Mouse (Mus musculus): Measurements from ENCODE around the gene Lins1. TPM values are rescaled to one million over a fixed set of nuclear protein-coding genes. Genes with fewer than 3 reads are reported as not detected.
A peak's percentile ranks its signal among the peaks of the same experiment; 100 is the strongest.

The Lins1 gene
- polyA plus RNA-seq, 1 experiment from 2014 or later: 8.8 TPM

- H3K4me3 ChIP-seq: no peak overlapping the region
- peaks cover 81% of the 10 kb centered on the region for H3K36me3 ChIP-seq
- no peaks in the 10 kb centered on the region for H3K4me1 ChIP-seq (replicated peaks)
- H3K9ac ChIP-seq: no peak overlapping the region
- no peak overlapping the region for H3K27ac ChIP-seq
- no peak for ATAC-seq (replicated peaks; ENCODE audit: insufficient number of reproducible peaks, insufficient read depth, low FRiP score, low read depth)
- 81% methylated on average over 2 of the region's 2 CpGs for WGBS
- no peaks in the 10 kb centered on the region for H3K9me3 ChIP-seq (replicated peaks)
- H3K4me2 ChIP-seq: no peak overlapping the region
- no peaks in the 10 kb centered on the region for H3K27me3 ChIP-seq
Measured at GRCm38 (mm10) chr7:66675800-66676199, 13.9 kb upstream of the Lins1 start.

DNA sequence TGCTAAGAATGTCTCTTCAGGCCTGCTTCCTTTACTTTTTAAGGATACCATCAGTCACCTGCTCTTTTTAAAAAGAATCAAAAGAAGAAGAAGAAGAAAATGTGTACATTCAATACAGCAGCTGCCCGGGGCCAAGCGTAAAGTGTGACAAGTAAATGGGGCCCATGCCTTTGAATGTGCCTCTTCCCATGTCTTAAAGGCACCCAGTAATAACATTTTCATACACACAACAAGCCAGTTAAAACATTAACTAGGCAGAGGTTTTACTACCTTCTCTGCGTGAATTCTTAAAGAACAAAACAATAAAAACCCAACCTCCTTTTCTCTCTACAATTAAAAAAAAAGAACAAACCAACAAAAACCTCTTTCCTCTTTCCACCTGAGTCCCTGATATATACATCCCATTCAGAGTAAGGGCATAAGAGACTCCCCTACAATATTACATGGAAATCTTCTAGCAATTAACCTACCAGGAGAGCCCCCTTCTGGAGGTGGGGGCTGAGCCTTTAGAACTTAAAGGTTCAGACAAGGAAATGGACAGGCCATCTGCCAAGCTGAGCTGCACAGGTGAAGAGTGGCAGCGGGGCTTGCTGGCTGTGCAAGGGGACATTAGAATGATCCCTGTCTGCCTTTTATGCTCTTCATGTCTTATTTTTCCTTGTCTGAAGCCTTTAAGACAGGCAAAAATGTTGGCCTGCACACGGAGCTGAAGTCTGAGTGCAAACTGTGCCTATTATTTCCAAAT, 7.4 kb upstream of the Lins1 start:
- 93% methylated on average over 5 of the region's 5 CpGs for WGBS
- peaks cover 39% of the 10 kb centered on the region for H3K36me3 ChIP-seq
- ATAC-seq (replicated peaks; ENCODE audit: insufficient number of reproducible peaks, insufficient read depth, low FRiP score, low read depth): no peak

GRCm38 (mm10) chr7:66688721-66689120, 968 bp upstream of the Lins1 start:
- Histone ChIP-seq H3K9ac (peak overlapping the region; percentile 76), H3K4me1 (replicated peaks) (peaks cover 13% of the 10 kb centered on the region), H3K27ac (peak overlapping the region; percentile 57), H3K9me3 (replicated peaks) (no peaks in the 10 kb centered on the region), H3K4me2 (peak overlapping the region; percentile 94), H3K4me3 (peak overlapping the region; percentile 90), H3K36me3 (peaks cover 3% of the 10 kb centered on the region; the same call in 1 of the 2 replicates), H3K27me3 (no peaks in the 10 kb centered on the region)
- WGBS: 1% methylated on average over 5 of the region's 5 CpGs
- no peak for ATAC-seq (replicated peaks; ENCODE audit: insufficient number of reproducible peaks, insufficient read depth, low FRiP score, low read depth)

More for the DNA sequence above, 7.4 kb upstream of the Lins1 start:
- no peaks in the 10 kb centered on the region for H3K9me3 ChIP-seq (replicated peaks)
- no peaks in the 10 kb centered on the region for H3K27me3 ChIP-seq
- no peak overlapping the region for H3K4me3 ChIP-seq
- H3K4me1 ChIP-seq (replicated peaks): no peaks in the 10 kb centered on the region
- H3K4me2 ChIP-seq: no peak overlapping the region
- no peak overlapping the region for H3K27ac ChIP-seq
- H3K9ac ChIP-seq: no peak overlapping the region

- Histone ChIP-seq H3K4me3 (peak within 1 kb of the TSS; percentile 90), H3K36me3 (no peaks in the 10 kb centered on the region), H3K9ac (peak within 1 kb of the TSS; percentile 86), H3K27ac (peak within 1 kb of the TSS; percentile 91), H3K4me2 (peak within 1 kb of the TSS; percentile 94), H3K9me3 (replicated peaks) (no peaks in the 10 kb centered on the region), H3K27me3 (no peaks in the 10 kb centered on the region), H3K4me1 (replicated peaks) (peaks cover 13% of the 10 kb centered on the region)
- WGBS: under 1% methylated on average over 14 of the region's 18 CpGs
- no peak for ATAC-seq (replicated peaks; ENCODE audit: insufficient number of reproducible peaks, insufficient read depth, low FRiP score, low read depth)
Measured at GRCm38 (mm10) chr7:66689294-66689619, 432 bp upstream of the Lins1 start, which contains the start of gene Asb7. TSS of gene Asb7 (minus strand) at chr7:66689596.

GRCm38 (mm10) chr7:66694467-66694866, 4.8 kb downstream of the Lins1 start:
- no peak overlapping the region for H3K9ac ChIP-seq
- H3K9me3 ChIP-seq (replicated peaks): no peaks in the 10 kb centered on the region
- H3K4me3 ChIP-seq: no peak overlapping the region
- no peak overlapping the region for H3K27ac ChIP-seq
- H3K27me3 ChIP-seq: no peaks in the 10 kb centered on the region
- no peak overlapping the region for H3K4me2 ChIP-seq
- H3K36me3 ChIP-seq: no peaks in the 10 kb centered on the region
- peaks cover 7% of the 10 kb centered on the region for H3K4me1 ChIP-seq (replicated peaks)
- no peak for ATAC-seq (replicated peaks; ENCODE audit: insufficient number of reproducible peaks, insufficient read depth, low FRiP score, low read depth)
- WGBS: 44% methylated on average over 7 of the region's 7 CpGs

DNA sequence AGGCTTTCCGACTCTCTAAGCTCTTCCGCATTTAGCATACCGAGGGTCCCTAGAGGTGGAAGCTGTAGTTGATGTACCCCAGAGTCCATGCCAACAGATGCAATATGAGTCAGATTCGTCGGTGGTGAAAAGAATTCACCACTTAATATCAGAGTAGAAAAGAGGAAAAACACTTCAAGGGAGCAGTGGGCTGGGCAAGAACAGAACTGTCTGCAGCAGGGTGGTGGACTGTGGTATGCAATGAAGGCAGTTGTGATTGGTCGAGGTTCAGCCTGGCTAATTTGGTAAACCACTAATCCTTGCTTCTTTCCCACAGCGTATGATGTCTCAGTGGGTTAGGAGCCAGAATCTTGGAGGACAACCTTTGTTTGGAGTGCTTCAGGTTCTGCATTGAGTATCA, 13.0 kb downstream of the Lins1 start:
- ATAC-seq (replicated peaks; ENCODE audit: insufficient number of reproducible peaks, insufficient read depth, low FRiP score, low read depth): no peak
- 83% methylated on average over 7 of the region's 7 CpGs for WGBS
- Histone ChIP-seq H3K9me3 (replicated peaks) (no peaks in the 10 kb centered on the region), H3K4me1 (replicated peaks) (0 out of 2 replicates have a peak, but pooled peaks cover 2% of the 10 kb centered on the region), H3K27me3 (no peaks in the 10 kb centered on the region), H3K4me2 (no peak overlapping the region), H3K36me3 (no peaks in the 10 kb centered on the region), H3K4me3 (no peak overlapping the region), H3K27ac (no peak overlapping the region), H3K9ac (no peak overlapping the region)

- H3K9me3 ChIP-seq (replicated peaks): no peaks in the 10 kb centered on the region
- H3K4me1 ChIP-seq (replicated peaks): no peaks in the 10 kb centered on the region
- H3K36me3 ChIP-seq: peaks cover 13% of the 10 kb centered on the region
- no peak overlapping the region for H3K27ac ChIP-seq
- ATAC-seq (replicated peaks; ENCODE audit: insufficient number of reproducible peaks, insufficient read depth, low FRiP score, low read depth): no peak
- H3K27me3 ChIP-seq: no peaks in the 10 kb centered on the region
- H3K9ac ChIP-seq: no peak overlapping the region
- H3K4me2 ChIP-seq: no peak overlapping the region
- 92% methylated on average over 3 of the region's 3 CpGs for WGBS
- no peak overlapping the region for H3K4me3 ChIP-seq
Measured at GRCm38 (mm10) chr7:66704631-66705030, 14.9 kb downstream of the Lins1 start.

DNA sequence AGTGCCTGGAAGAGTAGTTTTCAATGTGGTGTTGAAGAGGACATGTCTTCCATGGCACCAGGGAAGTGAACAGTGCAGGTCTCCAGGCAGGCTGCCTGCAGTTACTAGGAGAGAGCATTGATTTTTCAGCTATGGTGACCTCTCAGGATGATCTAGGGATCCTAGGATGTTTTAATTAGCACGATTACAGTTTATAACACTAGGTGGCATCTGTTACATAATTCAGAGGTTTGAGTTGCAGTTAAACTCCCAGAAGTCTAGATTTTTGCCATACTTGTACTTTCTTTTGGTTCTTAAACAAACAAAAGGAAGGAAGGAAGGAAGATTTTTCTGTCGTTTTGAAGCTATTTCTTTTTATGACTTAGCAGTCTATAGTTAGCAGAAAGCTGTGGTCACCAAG, 21.5 kb downstream of the Lins1 start:
- H3K9me3 ChIP-seq (replicated peaks): no peaks in the 10 kb centered on the region
- ATAC-seq (replicated peaks; ENCODE audit: insufficient number of reproducible peaks, insufficient read depth, low FRiP score, low read depth): no peak
- no peak overlapping the region for H3K9ac ChIP-seq
- no peak overlapping the region for H3K27ac ChIP-seq
- no peak overlapping the region for H3K4me2 ChIP-seq
- no peaks in the 10 kb centered on the region for H3K27me3 ChIP-seq
- peaks cover 33% of the 10 kb centered on the region for H3K36me3 ChIP-seq
- 50% methylated on average over 2 of the region's 2 CpGs for WGBS
- no peak overlapping the region for H3K4me3 ChIP-seq
- no peaks in the 10 kb centered on the region for H3K4me1 ChIP-seq (replicated peaks)

DNA sequence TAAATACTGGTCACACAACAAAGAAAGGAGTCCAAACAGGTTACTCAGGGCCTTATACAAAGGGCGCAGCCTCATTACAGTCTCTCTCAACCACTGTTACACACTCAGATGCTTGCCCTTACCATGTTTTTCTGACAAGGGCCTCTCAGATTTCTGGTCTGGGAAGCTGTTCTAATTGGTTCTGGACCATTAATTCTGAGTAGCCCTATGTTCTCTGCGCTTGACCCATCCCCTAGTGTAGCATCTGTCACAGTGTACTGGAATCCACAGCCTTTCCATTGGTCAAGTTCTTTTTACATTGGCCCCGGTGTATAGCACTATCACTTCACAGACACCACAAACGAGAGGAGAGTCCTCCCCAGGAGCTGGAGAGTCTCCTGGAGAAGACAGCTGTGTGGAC, 34.8 kb downstream of the Lins1 start:
- no peak for ATAC-seq (replicated peaks; ENCODE audit: insufficient number of reproducible peaks, insufficient read depth, low FRiP score, low read depth)
- WGBS: 84% methylated on average over 4 of the region's 4 CpGs
- H3K27ac ChIP-seq: no peak overlapping the region
- no peaks in the 10 kb centered on the region for H3K36me3 ChIP-seq
- no peak overlapping the region for H3K9ac ChIP-seq
- H3K9me3 ChIP-seq (replicated peaks): no peaks in the 10 kb centered on the region
- no peaks in the 10 kb centered on the region for H3K27me3 ChIP-seq
- H3K4me3 ChIP-seq: no peak overlapping the region
- H3K4me2 ChIP-seq: no peak overlapping the region
- H3K4me1 ChIP-seq (replicated peaks): peaks cover 4% of the 10 kb centered on the region; the same call in 1 of the 2 replicates

GRCm38 (mm10) chr7:66724954-66725353, 35.3 kb downstream of the Lins1 start:
- H3K36me3 ChIP-seq: no peaks in the 10 kb centered on the region
- H3K4me2 ChIP-seq: no peak overlapping the region
- H3K4me1 ChIP-seq (replicated peaks): peaks cover 4% of the 10 kb centered on the region; the same call in 1 of the 2 replicates
- no peak overlapping the region for H3K27ac ChIP-seq
- no peak overlapping the region for H3K9ac ChIP-seq
- 77% methylated on average over 6 of the region's 6 CpGs for WGBS
- H3K27me3 ChIP-seq: no peaks in the 10 kb centered on the region
- no peak for ATAC-seq (replicated peaks; ENCODE audit: insufficient number of reproducible peaks, insufficient read depth, low FRiP score, low read depth)
- H3K4me3 ChIP-seq: no peak overlapping the region
- H3K9me3 ChIP-seq (replicated peaks): no peaks in the 10 kb centered on the region

GRCm38 (mm10) chr7:66728072-66728471, 38.4 kb downstream of the Lins1 start:
- no peak for ATAC-seq (replicated peaks; ENCODE audit: insufficient number of reproducible peaks, insufficient read depth, low FRiP score, low read depth)
- Histone ChIP-seq H3K9me3 (replicated peaks) (no peaks in the 10 kb centered on the region), H3K27ac (no peak overlapping the region), H3K4me3 (no peak overlapping the region), H3K4me2 (no peak overlapping the region), H3K27me3 (no peaks in the 10 kb centered on the region), H3K36me3 (no peaks in the 10 kb centered on the region), H3K4me1 (replicated peaks) (peaks cover 4% of the 10 kb centered on the region; the same call in 1 of the 2 replicates), H3K9ac (no peak overlapping the region)
- 90% methylated on average over 6 of the region's 6 CpGs for WGBS

- no peak for ATAC-seq (replicated peaks; ENCODE audit: insufficient number of reproducible peaks, insufficient read depth, low FRiP score, low read depth)
- WGBS: 75% methylated on average over 2 of the region's 2 CpGs
Measured at GRCm38 (mm10) chr7:66729232-66729631, 39.5 kb downstream of the Lins1 start.

More at GRCm38 (mm10) chr7:66729232-66729631, 39.5 kb downstream of the Lins1 start:
- peaks cover 1% of the 10 kb centered on the region; the same call in 1 of the 2 replicates for H3K4me1 ChIP-seq (replicated peaks)
- H3K4me2 ChIP-seq: no peak overlapping the region
- H3K36me3 ChIP-seq: no peaks in the 10 kb centered on the region
- no peak overlapping the region for H3K4me3 ChIP-seq
- no peaks in the 10 kb centered on the region for H3K9me3 ChIP-seq (replicated peaks)
- H3K27me3 ChIP-seq: no peaks in the 10 kb centered on the region
- no peak overlapping the region for H3K9ac ChIP-seq
- H3K27ac ChIP-seq: no peak overlapping the region
